In genomic region chr14:99336598-99336997, GRCm38 (mm10) we compare ENCODE assay signal across 16 mouse cellular contexts. TPM values are rescaled to one million over a fixed set of nuclear protein-coding genes. Genes with fewer than 3 reads are reported as not detected.
"Had no signal": no experiment of that assay in that cellular context is flagged by ENCODE, and none has a peak within 500 bp of the region (broad histone marks: within the 10 kb centered on the region; RNA-seq: fewer than 3 reads in every experiment).

No protein-coding gene starts in this region.

- DNase-seq: liver, embryonic 13.5 days; liver, postnatal 0 days; lung, adult 2 months; lung, postnatal 10 days; right cerebral cortex, postnatal 14 days; thymus, adult 18-20 months; thymus, postnatal 25 days; thymus, postnatal 4 days had no signal

- H3K4me2 ChIP-seq: liver, embryonic 11.5 days; liver, embryonic 13.5 days; liver, embryonic 15.5 days; midbrain, embryonic 11.5 days; midbrain, embryonic 13.5 days; midbrain, embryonic 15.5 days; neural tube, embryonic 12.5 days had no signal

- H3K4me3 ChIP-seq: liver, embryonic 13.5 days; liver, embryonic 15.5 days; megakaryocyte, embryonic 14.5 days; midbrain, embryonic 13.5 days; midbrain, embryonic 15.5 days; neural tube, embryonic 12.5 days had no signal

- H3K27me3 ChIP-seq: liver, embryonic 13.5 days; liver, embryonic 15.5 days; megakaryocyte, embryonic 14.5 days; midbrain, embryonic 13.5 days; midbrain, embryonic 15.5 days; neural tube, embryonic 12.5 days had no signal

- ATAC-seq: liver, postnatal 0 days; midbrain, embryonic 13.5 days; midbrain, embryonic 15.5 days had no signal

- H3K9ac ChIP-seq: liver, embryonic 13.5 days; liver, embryonic 15.5 days; liver, postnatal 0 days; midbrain, embryonic 13.5 days; midbrain, embryonic 15.5 days; neural tube, embryonic 12.5 days had no signal

- H3K27ac ChIP-seq: liver, embryonic 13.5 days; liver, embryonic 15.5 days; macrophage; midbrain, embryonic 13.5 days; midbrain, embryonic 15.5 days; neural tube, embryonic 12.5 days had no signal

- H3K4me1 ChIP-seq: liver, embryonic 13.5 days; liver, embryonic 15.5 days; megakaryocyte, embryonic 14.5 days; midbrain, embryonic 15.5 days; neural tube, embryonic 12.5 days had no signal

- H3K9me3 ChIP-seq: liver, embryonic 13.5 days; liver, embryonic 15.5 days; megakaryocyte, embryonic 14.5 days; midbrain, embryonic 13.5 days; midbrain, embryonic 15.5 days; neural tube, embryonic 12.5 days had no signal

- H3K36me3 ChIP-seq: liver, embryonic 13.5 days; liver, embryonic 15.5 days; midbrain, embryonic 13.5 days; midbrain, embryonic 15.5 days; neural tube, embryonic 12.5 days had no signal

RNA-seq across cellular contexts. Expression of gene Klf5, which starts 38.1 kb away (rescaled TPM):
- polyA plus RNA-seq: macrophage had no signal
